Mouse (Mus musculus): ENCODE measurements around the gene Bbs9.

Gene Bbs9

DNA sequence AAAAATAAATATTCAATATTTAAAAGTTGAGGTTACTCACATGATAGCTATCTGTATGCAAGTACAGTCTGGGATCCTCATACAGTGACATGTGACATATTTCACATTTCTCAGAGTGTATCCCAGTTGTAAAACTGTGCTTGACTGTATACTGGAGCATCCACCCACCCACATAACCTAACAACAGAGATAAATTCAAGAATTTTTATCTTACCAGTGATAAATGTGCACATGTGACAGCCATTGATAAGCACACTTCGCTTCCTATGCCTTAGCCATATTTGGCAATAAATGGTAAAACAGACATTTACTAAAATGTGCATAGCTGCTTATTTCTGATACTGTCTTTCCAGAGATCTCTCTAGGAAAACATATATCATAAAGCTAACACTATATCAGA is 330.5 kb downstream of the Bbs9 start:
- DNase-seq (ENCODE audit: low read depth, low spot score), result no peak

- DNase-seq (ENCODE audit: low read depth, low spot score), result no peak
These were observed 331.0 kb downstream of the Bbs9 start for GRCm38 (mm10) chr9:22806494-22806893.

- no peak for DNase-seq (ENCODE audit: low read depth, low spot score)
These were observed 332.2 kb downstream of the Bbs9 start for GRCm38 (mm10) chr9:22807693-22808092.

GRCm38 (mm10) chr9:22809621-22810126 is 334.2 kb downstream of the Bbs9 start:
- no peak for DNase-seq (ENCODE audit: low read depth, low spot score)

GRCm38 (mm10) chr9:22810454-22810853 is 334.9 kb downstream of the Bbs9 start:
- DNase-seq (ENCODE audit: low read depth, low spot score), result no peak

GRCm38 (mm10) chr9:22811931-22812330 is 336.4 kb downstream of the Bbs9 start:
- no peak for DNase-seq (ENCODE audit: low read depth, low spot score)

GRCm38 (mm10) chr9:22814407-22815092 is 339.0 kb downstream of the Bbs9 start:
- DNase-seq (ENCODE audit: low read depth, low spot score), result no peak

- no peak for DNase-seq (ENCODE audit: low read depth, low spot score)
These were observed 339.6 kb downstream of the Bbs9 start for GRCm38 (mm10) chr9:22815093-22815458.

- no peak for DNase-seq (ENCODE audit: low read depth, low spot score)
These were observed 344.0 kb downstream of the Bbs9 start for GRCm38 (mm10) chr9:22819539-22819938.

- DNase-seq (ENCODE audit: low read depth, low spot score), result no peak
These were observed 345.2 kb downstream of the Bbs9 start for GRCm38 (mm10) chr9:22820646-22821185.

DNA sequence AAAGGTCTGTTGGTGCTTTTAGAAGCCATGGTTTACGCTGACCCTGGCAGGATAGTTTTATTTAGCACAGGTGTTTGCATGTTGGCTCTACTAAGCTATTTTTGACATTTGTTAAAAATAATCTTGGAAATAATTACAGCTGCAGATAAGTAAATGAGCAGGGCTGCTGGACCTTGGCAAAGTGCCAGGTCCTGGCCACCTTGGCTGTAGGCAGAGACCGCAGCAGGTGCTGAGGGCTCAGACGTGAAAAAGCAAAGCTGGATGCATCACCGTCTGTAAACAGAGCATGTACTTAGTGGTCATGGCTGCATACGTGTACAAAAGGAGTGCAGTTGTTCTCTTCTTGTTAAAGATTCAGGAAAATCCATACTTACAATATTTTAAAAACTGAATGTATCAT is 347.3 kb downstream of the Bbs9 start:
- DNase-seq (ENCODE audit: low read depth, low spot score), result no peak

DNA sequence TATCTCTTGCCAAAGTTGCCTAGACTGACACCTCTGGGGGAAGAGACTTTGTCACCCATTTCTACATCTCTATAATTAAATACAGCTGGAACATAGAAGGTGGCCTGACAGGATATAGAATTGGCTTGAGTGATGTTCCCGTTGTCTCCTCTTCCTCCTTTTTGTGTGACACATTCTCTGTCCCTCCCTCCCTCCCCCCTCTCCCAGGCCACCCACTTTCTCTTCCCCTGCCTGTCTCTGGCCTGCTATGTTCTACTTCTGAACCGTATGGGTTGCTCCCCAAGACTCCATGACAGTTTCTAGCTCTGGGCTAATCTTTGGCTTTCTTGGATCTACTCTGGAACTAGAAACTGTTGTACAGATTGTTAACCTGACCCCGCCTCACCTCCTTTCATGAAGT is 348.3 kb downstream of the Bbs9 start:
- DNase-seq (ENCODE audit: low read depth, low spot score), result no peak

DNA sequence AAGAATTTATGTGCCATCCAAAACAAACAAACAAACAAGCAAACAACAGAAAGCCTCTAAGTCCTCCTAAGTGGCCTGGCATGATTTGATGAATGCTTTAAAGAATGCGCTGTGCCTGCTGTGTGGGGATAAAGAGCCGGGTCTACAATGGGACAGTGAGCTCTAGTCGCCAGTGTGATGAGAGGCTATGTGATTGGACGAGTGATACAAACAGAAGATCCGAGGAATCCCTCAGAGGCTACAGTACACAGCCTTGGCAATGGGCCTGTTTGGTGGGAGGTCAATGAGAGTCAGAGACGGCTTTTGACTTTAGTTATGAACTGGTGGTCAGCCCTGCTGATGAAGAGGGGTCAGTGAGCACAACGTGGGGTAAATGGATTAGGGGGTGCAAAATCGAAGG is 349.4 kb downstream of the Bbs9 start:
- DNase-seq (ENCODE audit: low read depth, low spot score), result no peak

DNA sequence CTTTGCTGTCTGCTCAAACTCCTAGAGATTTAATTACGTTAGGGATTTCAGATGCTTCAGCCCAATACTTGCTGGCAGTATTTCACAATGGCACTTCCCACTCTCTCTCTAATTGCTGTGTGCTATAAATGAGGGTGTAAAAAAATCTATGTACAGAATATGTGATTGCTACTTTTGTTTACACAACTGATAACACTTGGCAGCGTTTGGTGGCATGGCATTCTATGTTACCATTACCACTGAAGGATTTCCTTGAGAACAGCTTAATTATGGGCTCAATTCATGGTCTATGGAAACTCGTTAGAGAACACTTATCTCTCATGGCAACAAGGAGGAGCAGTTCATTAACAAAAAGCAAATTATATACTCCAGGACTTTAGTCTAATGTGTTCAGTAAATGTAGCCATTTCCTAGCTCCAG is 351.1 kb downstream of the Bbs9 start:
- DNase-seq (ENCODE audit: low read depth, low spot score), result no peak

- no peak for DNase-seq (ENCODE audit: low read depth, low spot score)
These were observed 351.8 kb downstream of the Bbs9 start for GRCm38 (mm10) chr9:22827176-22827770.

- DNase-seq (ENCODE audit: low read depth, low spot score), result no peak
These were observed 353.9 kb downstream of the Bbs9 start for GRCm38 (mm10) chr9:22829212-22829960.

DNA sequence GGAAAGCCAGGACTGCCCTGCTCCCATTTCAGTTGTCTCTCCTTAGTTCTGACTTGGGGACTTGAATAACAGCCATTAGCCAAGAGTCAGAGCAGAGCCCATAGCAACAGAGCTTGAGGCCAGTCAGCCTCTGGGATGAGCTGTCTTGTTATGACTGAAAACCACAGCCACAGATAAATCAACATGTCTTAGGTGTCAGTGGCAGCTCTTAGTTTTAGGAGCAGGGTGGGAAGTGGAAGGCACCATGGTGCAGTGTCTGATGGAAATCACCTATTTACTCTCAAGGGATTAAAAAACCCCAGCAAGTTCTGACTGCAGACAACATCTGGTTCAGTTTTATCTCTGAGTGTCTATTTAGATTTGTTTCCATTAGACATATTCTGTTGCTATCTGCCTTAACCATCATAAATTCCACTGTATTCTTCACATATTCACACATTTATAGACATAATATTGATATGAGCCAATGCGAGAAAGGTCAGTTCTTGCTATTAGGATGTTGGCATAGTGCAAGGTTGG is 359.5 kb downstream of the Bbs9 start:
- no peak for DNase-seq (ENCODE audit: low read depth, low spot score)

DNA sequence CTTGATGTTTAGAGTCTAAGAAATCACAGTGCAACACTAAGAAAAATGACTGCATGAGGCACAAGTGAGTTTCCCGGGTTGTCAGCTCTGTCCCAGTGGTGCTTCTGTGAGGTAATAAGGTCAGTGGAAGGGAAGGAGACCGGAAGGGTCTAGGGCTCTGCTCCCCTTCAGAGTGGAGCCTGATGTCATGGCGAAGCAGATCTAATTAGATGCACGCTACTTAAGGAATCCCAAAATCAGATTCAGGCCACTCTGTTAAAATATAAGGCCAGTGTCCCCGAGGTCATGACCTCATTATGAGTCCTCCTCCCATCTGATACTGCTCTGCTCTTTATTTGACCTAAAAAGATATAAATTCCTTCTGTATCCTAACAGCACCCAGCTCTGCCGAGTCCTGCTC is 361.5 kb downstream of the Bbs9 start:
- DNase-seq (ENCODE audit: low read depth, low spot score), result no peak

DNA sequence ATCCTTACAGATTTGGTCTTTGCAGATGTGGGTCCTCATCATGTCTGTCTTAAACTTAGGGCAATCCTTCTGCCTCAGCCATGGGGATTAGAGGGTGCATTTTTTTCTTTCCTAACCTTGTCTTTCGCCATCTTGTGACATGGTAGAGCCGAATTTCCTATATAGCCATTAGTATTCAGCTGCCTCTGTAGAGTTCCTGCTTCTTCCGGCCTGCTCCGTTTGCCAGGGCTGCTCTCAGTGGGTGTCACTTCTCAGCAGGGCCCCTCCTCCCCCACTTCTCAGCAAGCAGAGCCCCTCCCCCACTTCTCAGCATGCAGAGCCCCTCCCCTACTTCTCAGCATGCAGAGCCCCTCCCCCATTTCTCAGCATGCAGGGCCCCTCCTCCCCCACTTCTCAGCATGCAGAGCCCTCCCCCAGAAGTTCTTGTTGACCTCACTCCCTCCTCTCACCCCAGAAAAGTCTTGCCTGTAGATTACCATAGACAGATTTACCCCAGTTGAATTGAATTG is 362.2 kb downstream of the Bbs9 start:
- DNase-seq (ENCODE audit: low read depth, low spot score), result no peak

GRCm38 (mm10) chr9:22846048-22846447 is 370.5 kb downstream of the Bbs9 start:
- no peak for DNase-seq (ENCODE audit: low read depth, low spot score)

- DNase-seq (ENCODE audit: low read depth, low spot score), result no peak
These were observed 371.3 kb downstream of the Bbs9 start for GRCm38 (mm10) chr9:22846783-22847182.

GRCm38 (mm10) chr9:22848800-22849199 is 373.3 kb downstream of the Bbs9 start:
- DNase-seq (ENCODE audit: low read depth, low spot score), result no peak
